Mouse (Mus musculus): Measurements from ENCODE around the gene Tspan31.

Tspan31 gene

DNA sequence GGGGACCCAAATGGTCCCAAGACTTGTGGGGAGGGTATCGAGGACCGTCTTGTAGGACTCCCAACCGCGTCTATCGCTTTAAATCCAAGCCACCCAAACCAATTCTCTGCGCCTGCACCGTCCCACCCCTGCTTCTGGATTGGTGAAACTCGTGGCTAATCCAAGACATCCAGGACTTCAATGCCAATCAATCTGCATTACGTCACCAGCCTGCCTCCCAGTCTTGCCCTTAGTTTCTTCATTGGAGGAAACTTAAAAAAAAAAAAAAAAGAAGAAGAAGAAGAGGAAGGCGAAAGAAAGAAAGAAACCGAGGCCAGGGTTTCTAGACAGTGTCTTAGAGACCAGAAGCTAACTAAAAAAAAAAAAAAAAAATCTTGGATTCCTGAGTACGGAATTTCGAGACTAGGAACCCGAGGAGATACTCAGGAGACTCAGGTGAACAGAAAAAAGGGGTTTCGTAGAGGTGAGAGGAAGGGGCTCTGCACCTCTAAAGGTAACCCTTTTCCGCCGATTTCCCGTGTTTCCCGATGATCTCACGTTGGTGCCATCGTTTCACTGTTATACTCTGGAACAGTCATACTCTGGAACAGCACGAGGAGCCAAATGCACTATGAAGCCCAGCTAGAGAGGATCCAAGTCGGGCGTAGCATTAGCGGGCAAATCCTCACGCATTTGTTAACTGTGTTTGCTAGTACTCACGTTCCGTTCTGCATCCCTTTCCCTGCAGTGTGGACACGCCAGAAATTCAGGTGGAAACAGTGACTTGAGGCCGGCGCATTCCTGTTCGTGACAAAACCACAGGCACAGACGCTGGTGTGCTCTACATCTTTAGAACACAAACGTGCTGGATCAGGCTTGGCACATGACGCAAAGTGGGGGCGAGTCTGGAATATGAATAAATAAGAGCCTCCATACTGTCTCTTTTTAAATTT, at the start of gene Tspan31:
Gene Tspan31, minus strand, starts transcription at position 75 of the 932 bp plus-strand sequence.
- DNase-seq (ENCODE audit: low read depth, low spot score) = peak; percentile 79

- no peak for DNase-seq (ENCODE audit: low read depth, low spot score)
These were observed 49.2 kb upstream of the Tspan31 start for GRCm38 (mm10) chr10:127119229-127119628.

DNA sequence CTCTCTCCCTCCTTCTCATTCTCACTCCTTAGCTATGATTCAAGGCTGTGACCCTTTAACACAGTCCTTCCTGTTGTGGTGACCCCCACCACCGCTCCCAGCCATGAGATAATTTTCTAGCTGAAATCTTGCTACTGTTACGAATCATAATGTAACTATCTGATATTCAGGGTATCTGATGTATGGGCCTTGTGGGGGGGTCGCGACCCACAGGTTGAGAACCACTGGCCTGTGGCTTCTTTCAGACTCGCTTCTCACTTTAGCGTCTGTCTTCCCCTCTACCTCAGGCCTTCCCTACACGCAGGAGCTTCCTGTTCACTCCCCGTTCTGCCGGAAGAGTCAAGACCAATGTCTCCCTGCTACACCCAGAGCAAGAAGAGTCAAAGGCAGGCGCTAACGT, 48.4 kb upstream of the Tspan31 start:
- DNase-seq (ENCODE audit: low read depth, low spot score) = no peak

GRCm38 (mm10) chr10:127115068-127115467, 45.0 kb upstream of the Tspan31 start:
- no peak for DNase-seq (ENCODE audit: low read depth, low spot score)

DNA sequence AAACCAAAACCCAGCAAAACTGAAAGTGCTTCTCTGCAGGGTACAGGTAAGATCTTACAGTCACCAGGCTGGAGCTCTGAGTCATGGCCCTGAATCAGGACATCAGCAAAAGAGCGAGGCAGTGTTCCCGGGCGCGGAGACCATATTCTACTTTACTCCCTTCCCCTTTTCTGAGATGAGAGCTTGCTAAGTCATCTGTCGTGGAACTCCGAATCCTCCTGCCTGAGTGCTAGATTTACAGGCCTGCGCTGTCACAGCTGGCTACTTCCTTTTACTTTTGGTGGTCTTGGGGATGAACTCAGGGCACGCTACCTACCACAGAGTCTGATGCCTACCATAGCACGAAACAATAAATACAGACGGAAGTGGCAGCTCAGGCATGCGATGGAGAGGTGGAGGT, 44.3 kb upstream of the Tspan31 start:
- DNase-seq (ENCODE audit: low read depth, low spot score) = no peak

GRCm38 (mm10) chr10:127111001-127111887, 41.2 kb upstream of the Tspan31 start:
- no peak for DNase-seq (ENCODE audit: low read depth, low spot score)

- DNase-seq (ENCODE audit: low read depth, low spot score) = no peak
These were observed 38.2 kb upstream of the Tspan31 start for GRCm38 (mm10) chr10:127108262-127108583.

- no peak for DNase-seq (ENCODE audit: low read depth, low spot score)
These were observed 37.6 kb upstream of the Tspan31 start for GRCm38 (mm10) chr10:127107563-127108261.

GRCm38 (mm10) chr10:127103631-127104030, 33.6 kb upstream of the Tspan31 start:
- no peak for DNase-seq (ENCODE audit: low read depth, low spot score)

GRCm38 (mm10) chr10:127101151-127101550, 31.1 kb upstream of the Tspan31 start:
- DNase-seq (ENCODE audit: low read depth, low spot score) = no peak

- no peak for DNase-seq (ENCODE audit: low read depth, low spot score)
These were observed 30.4 kb upstream of the Tspan31 start for GRCm38 (mm10) chr10:127100414-127100813.

- DNase-seq (ENCODE audit: low read depth, low spot score) = no peak
These were observed 29.8 kb upstream of the Tspan31 start for GRCm38 (mm10) chr10:127099868-127100267.

DNA sequence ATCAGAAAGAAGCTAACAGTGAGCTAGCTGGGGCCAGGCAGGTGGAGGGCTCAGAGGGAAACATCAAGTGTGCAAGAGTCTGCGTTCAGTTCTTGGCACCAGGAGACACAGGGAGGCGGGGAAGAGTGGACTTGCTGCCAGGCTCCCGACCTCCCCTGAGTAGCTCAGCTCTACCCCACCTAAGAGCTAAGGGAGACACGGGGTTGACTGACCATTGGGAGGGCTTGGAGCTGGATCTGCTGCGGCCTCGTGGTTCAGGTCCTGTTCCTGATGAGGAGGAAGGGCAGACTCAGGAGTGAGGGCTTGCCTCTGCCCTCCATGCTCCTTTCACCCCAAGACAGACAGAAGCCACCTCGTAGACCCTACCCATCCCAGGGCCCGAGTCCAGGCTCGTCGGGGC, 29.1 kb upstream of the Tspan31 start:
- no peak for DNase-seq (ENCODE audit: low read depth, low spot score)

GRCm38 (mm10) chr10:127098514-127098913, 28.4 kb upstream of the Tspan31 start:
- DNase-seq (ENCODE audit: low read depth, low spot score) = no peak

DNA sequence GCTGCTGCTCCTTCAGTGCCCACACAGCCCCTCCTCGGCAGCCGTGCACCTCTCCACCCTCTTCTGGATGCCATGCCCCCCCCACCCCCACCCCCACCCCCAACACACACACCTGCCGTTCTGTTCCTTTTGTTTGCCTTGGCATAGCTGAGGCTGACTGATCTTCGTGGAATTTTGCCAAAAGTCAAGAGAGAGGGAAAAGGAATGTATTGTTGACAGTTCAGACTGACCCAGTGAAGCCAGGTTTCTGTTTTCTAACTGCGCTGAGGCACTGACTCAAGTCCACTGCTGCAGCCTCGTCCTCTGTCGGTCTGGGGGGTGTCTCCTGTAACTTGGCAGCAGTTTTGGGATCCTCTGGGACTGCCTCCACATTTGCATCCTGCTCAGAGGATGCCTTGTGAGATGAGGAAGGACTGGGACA, 24.3 kb upstream of the Tspan31 start:
- DNase-seq (ENCODE audit: low read depth, low spot score) = no peak

DNA sequence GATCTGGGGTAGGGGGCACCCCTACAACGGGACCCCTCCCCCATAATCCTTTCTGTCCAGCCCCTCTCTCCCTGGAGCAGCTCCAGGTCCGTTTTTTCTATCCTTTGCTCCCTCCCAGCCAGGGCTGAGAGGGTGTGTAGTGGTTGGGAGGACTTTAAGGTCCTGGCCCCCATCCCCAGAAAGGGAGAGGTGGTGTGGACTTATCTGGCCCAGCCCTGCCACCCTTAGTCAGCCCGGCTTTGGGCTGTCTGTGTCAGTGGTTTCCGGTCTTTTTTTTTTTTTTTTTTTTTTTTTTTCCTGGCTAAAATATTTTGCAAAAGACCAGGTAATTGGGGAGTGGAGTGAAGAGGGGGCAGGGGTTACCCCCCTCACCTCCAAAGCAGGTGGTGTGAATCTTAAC, 22.7 kb upstream of the Tspan31 start:
- DNase-seq (ENCODE audit: low read depth, low spot score) = no peak

DNA sequence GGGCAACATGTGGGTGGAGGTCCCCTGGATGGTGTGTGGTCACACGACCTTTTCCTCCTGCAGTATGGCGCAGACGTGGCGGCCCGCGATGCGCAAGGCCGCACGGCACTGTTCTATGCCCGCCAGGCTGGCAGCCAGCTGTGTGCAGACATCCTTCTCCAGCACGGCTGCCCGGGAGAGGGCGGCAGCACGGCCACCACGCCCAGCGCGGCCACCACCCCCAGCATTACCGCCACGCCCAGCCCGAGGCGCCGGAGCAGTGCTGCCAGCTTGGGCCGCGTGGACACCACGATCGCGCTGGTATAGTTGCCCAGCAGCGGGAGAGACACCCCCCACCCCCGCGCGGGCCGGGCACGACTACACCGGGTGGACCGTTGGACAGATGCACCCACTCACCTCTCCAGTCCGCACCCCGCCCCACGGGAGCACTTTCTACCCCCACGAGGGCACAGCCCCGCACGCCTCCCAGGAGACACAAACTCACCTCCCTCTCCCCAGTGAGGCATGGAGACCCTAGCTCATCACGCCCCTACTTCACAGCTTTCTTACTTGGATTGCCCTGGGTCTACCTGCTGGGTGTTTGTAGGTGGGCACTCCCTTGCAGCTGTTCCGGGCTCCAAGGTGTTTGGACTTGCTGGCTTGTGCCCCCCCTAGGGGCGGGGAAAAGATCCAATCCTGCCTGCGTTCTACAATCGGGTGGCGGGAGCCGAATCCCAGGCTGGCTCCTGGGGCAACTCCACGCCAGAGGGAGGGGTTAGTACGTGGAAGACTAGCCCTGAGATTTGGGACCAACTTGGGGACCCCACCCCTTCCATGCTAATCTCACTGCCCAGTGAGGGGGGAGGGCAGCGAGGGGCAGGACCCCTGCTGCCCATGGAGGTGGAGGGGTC, 21.7 kb upstream of the Tspan31 start:
- DNase-seq (ENCODE audit: low read depth, low spot score) = no peak

- DNase-seq (ENCODE audit: low read depth, low spot score) = no peak
These were observed 20.7 kb upstream of the Tspan31 start for GRCm38 (mm10) chr10:127090560-127091411.

DNA sequence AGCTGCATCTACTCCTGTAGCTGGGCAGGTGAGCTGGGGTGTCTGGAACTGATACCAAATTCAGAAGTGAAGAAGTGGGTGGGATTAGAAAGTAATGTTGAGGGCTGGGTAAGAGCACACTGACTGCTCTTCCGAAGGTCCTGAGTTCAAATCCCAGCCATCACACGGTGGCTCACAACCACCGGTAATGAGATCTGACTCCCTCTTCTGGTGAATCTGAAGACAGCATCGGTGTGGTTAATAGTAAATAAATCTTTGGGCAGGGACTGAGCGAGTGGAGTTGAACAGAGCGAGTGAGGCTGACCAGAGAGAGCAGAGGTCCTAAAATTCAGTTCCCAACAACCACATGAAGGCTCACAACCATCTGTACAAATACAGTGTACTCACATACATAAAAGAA, 15.6 kb upstream of the Tspan31 start:
- DNase-seq (ENCODE audit: low read depth, low spot score) = no peak

- no peak for DNase-seq (ENCODE audit: low read depth, low spot score)
These were observed 15.0 kb upstream of the Tspan31 start for GRCm38 (mm10) chr10:127085052-127085451.

Measured in WW6 (cell line).